Mouse (Mus musculus): ENCODE results near the gene Cep83. TPM values are rescaled to one million over a fixed set of nuclear protein-coding genes. Genes with fewer than 3 reads are reported as not detected.

Gene Cep83
- 1 to 10 TPM in 1 of 2 experiments, under 1 TPM in 1; 0.41 to 3.0 TPM for polyA plus RNA-seq (2012; fragmentation: generic; extraction: Trizol)

DNA sequence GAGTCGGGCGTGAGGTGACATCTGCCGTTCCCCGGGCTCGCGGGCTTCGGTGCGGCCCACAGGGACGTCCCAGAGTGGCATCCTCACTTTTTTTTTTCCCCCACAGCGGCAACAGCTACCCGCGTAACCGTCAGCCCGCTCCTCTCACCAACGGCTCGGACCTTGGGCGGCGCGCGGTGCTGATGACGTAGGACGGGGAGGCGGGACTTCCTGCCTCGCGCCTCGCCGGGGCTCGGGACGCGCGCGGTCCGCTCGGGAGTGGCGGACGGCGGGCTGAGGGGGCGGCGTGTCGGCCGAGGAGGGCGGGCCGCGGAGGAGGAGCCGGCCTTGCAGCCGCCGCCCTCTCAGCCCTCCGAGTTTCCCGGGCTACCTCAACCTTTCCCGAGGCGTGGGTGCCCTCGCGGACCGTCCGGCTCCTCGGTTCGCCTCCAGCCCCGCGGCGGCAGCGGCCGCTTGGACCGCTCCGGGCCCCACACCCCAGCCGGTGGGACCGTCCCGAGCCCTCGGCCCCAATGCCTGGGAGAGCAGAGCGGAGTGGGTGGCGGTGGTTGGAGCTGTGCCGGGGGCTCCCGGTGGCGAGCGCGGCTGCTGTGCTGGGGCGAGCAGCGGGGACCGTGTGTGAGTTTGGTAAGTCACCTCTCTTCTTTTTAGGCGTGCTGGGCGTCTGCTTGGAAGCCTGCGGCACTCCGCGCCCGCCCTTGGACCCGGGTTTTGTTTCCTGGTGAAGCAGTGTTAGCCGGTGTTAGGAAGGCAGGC, at the start of gene Cep83:
Gene Cep83, plus strand, starts transcription at position 235 of the 756 bp plus-strand sequence.

